Mouse (Mus musculus) left cerebral cortex, postnatal 10 days (tissue): Measurements from ENCODE around the gene Gm9837. TPM values are rescaled to one million over a fixed set of nuclear protein-coding genes. Genes with fewer than 3 reads are reported as not detected.
"Not testable (repeated sequence)": the region's sequence is repeated elsewhere in the genome, so short reads cannot be mapped to it uniquely, and the experiment has no call there.

ENCODE experiments used
- DNase-seq, 2 experiments: peaks; one replicate each; pipeline ENCODE4 v3.0.0; 2021 to 2022; ENCODE audit warnings: low spot score in 2 of 2, mixed read lengths in 1 of 2; ENCODE audit errors: extremely low spot score in 1 of 2
- intact Hi-C: fragments of 180-260 bp; cut with DNase I; formaldehyde crosslinking; loops from one replicate; pipeline ENCODE4 v1.15.1; 2025
- total RNA-seq, 2 experiments: library from RNA; stranded (reverse); gene quantifications; 2 replicates each; pipeline ENCODE4 v1.2.3; 2021

The Gm9837 gene
- total RNA-seq, 2 experiments from 2014 or later = not detected

DNA sequence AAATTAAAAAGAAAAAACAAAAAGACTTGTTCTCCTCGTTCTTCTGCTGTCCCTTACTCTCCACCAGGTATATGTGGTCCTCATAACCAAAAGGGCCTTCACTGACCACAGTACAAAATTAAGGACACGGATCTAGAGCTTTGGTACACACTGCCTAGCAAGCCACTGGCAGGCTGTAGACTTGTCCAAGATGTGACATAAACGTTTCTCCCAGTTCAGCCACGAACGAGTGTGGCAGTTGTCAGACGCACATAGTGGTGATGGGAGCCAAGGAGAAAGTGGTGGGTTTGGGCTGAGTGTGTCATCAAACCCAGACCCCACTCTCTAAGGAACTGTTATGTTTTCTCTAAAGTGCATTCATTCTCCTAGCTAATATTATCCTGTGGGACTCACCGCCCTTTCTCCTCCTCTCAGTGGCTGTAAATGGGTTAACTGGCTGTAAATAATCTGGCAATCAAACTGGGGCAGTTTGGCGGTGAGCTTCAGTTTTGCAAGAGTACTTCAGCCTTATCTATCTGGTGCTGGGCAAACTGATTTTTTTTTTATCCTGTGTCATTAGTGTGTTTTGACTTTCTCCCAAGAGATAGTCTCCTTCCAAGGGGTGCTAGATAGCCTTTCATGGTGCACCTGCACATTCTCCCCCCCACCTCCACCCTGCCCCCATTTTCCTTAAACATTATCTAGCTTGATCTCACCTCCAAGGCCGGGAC is 38.8 kb downstream of the Gm9837 start:
- intact Hi-C loops = no loop called here
- no peak for DNase-seq

DNA sequence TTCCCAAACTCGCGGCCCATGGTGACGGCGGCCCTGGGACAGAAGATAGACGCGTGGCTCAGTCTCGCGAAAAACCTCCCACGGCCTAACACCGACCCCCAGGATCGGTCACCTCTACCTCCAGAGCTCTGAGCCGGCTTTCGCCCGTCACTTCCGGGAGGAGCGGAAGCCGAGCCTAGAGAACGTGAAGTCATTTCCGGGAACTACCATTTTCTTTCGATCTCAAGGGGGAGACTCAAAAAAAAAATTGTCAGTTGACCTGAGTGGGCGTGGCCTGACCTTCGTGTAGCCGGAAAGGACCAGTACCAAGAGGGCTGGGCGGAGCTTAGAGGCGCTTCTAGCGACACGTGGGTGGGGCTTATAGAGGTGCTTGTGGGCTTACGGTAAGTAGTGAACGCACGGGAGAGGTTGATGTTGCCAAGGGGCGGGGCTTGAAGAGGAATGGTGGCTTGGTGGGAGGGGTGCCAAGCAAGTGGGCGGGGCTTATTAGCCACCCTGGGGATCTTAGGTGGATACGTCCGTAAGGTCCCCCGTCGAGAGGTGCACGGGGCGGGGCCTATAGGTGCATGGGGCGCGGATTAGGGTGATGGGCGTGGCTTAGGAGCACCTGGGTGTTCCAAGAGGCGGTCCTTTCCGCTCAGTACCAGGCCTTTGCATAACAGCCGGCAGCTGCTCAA is 39.5 kb downstream of the Gm9837 start, which contains the start of the genes Uqcrq and Gdf9:
TSS of gene Uqcrq (minus strand) at position 162 of the 677 bp plus-strand sequence.
TSS of gene Gdf9 (plus strand) at position 354 of the 677 bp plus-strand sequence.
- intact Hi-C loops = no loop called here
- DNase-seq = peak; percentile 99

DNA sequence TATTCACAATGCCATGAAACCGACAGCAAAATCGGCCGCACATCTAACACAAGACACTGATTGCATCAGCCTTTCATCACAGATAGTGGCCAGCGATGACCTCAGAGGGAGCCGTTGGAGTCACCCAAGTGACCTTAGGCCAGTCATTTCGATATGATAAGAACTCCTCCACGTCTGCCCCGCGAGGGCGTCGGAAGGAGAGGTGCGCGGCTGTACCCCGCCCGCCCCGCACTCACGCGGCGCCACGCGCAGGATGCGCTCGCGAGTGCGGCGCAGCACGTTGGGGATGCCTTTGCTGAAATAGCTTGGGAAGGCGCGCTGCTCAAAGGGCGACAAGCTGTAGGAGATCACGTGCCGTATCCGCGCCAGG is 40.0 kb downstream of the Gm9837 start:
- no peak for DNase-seq
- intact Hi-C loops = no loop called here

DNA sequence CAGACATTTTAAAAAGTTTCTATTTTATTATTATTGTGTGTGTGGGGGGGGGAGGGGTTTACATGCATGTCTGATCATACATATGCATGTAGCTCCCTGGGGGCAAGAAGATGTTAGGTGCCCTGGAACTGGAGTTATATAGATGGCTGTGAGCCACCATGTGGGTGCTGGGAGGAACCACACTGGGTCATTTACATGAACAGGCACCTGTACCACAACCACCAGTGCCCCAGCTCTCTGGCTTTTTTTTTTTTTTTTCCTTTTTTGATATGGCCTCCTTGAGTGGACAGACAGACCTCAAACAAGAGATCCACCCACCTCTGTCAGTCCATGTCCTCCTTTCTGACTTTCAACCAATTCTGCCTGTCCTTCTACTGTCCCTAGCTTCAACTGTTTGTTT is 41.1 kb downstream of the Gm9837 start:
- intact Hi-C loops = no loop called here
- DNase-seq = no peak

DNA sequence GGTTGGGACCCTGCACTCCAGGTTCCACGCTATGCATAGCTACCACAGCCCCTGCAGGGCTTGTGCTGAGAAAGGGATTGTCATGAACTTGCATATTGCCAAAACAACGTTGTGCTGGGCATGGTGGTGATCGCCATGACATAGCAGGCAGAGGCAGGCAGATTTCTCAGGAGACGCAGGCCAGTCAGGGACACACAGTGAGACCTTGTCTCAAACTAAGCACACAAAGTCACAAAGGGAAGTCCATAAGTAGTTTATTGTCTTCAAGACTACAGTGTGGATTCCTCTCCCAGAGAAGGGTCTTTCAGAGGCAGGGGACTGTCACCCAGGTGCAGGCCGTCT is 41.6 kb downstream of the Gm9837 start:
- intact Hi-C loops = no loop called here
- DNase-seq = no peak

DNA sequence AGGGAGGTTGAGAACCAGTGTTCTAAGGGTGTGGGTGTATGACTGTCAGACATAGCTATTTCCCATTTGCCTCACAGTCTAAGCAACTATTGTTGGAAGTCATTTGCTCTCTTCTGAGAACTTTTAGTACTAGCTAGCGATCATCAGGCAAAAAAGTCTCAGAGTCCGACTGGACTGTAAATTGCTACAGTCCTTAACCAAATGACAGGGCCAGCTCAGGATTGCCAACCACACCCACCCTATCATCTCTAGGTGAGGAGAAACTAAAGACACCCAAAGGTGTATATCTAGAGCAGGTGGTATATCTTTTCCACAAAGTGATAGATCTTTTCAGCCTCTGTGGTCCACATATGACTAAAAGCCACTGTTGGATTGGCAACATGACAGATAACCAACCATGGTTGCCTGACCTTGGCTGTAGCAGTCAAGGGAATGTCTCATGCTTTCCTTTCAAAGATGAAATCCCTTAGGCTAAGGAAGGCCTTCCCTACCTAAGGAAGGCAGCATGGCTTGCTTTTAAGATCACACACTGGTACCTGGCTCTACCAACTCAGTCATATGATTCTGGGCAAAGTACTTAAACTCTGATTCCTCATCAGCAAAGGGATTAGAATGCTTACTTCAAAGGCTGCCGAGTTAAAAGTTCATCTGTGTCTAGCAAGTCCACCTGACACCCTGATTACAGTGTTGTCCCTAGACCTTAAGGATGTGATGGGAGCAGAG is 42.1 kb downstream of the Gm9837 start:
- intact Hi-C loops = no loop called here
- DNase-seq = no peak

DNA sequence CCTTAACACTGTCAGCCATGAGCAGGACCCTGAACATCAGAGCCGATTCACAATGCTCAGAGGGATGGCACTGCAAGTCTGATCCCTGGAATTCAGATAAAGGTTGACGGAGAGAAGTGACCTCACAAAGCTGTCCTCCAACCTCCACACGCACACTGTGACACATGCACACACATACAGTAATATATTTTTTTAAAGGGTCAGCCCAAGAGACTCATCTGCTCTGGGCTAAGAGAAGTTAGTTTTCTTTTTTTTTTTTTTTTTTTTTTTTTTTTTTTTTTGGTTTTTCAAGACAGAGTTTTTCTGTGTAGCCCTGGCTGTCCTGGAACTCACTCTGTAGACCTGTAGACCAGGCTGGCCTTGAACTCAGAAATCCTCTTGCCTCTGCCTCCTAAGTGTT is 43.4 kb downstream of the Gm9837 start:
- intact Hi-C loops, DNase-seq: not testable (repeated sequence)

DNA sequence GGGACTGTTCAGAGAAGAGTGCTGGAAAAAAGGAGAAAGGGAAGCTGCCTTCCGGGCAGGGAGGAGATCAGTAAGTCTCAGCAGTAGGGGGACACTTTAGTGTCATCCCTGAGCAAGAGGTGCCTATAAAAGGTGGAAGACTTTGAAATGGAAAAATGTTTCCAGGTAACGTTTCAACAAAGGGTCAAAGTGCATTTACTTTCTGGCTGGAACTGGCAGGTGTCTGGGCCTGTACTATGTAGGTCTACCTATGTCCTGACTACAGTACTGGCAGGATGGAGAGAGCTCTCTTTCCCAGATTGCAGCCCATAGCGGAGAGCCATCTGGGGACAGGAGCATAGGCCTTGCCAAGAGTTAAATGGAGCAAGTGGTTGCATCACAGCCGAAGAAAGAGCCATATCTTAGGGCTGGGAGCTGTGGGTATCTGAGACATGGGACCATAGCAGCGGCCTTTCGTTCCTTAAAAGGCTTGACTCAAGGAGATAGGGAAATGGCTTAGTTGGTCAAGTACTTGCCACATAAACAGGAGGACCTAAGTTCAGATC is 44.5 kb downstream of the Gm9837 start:
- no peak for DNase-seq
- intact Hi-C loops = no loop called here

DNA sequence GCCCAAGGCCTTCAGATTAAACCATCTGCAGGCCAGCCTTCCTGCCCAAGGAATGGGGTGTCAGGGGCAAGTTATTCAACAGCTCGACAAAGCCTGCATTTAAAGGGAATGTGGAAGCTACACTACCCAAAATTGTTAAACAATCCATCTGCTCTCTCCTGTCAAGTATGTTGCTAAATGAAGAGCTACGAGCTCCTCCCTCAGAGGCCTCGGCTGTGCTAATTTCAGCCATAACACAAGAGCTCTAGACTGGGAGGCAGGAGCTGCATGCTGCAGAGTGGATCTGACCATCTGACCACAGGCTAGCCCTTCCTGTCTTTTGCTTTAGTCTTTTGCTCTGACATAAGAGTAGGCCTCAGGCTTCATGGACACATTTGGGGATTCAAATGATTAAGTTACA is 45.0 kb downstream of the Gm9837 start:
- intact Hi-C loops = no loop called here
- DNase-seq = peak in 1 of 2 experiments; percentile 39

DNA sequence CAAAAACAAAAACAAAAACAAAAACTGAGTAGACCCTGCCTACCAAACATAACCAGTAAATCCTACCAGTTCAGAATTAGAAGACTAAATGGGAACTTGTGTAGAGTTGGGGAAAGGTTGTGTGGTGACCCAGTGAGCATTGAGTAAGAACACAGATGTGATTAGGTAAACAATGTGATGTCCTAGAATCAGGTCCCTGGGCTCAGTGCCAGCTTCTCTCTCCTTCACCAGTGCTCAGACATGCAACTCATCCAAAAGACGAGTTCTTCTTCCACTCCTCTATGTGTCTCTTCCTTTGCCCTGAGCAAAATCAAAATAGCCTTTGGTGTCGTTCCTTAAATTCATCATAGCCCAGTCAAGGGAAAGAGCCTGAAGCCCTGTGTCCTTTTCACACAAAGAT is 45.5 kb downstream of the Gm9837 start:
- intact Hi-C loops = no loop called here

DNA sequence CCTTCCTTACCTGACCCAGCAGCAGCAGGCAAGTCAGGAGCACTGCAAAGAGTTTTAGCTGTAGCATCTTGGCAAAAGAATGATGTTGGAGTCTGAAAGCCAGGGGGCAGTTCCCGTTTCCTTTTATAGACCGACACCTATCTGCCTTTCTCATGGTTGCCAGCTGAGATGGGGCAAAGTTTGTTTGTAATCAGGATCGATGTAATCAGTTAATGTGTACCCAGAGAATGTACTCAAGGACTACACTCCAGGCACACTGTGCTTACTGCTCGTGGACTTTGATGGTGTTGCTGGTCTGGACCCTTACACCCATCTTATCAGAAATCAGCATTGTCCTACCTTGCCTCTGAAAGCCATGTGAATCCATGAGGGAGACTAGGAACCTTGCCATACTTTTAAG is 47.2 kb downstream of the Gm9837 start, which contains the start of gene Leap2:
TSS of gene Leap2 (minus strand) at position 135 of the 400 bp plus-strand sequence.
- intact Hi-C loops = no loop called here
- no peak for DNase-seq

More for the DNA sequence above, 45.5 kb downstream of the Gm9837 start:
- DNase-seq = peak in 1 of 2 experiments; percentile 57

Other genes with a start within 250 kb of the Gm9837 start
- 100 to 1,000 TPM; 188 to 192 TPM for gene Hspa4, start 170.0 kb downstream of the Gm9837 start, total RNA-seq
- 10 to 100 TPM in 1 of 2 experiments, 1 to 10 TPM in 1; 8.4 to 11.1 TPM for gene Zcchc10, start 145.8 kb downstream of the Gm9837 start, total RNA-seq
- gene Aff4, start 119.6 kb downstream of the Gm9837 start, total RNA-seq = 100 to 1,000 TPM; 172 to 173 TPM
- not detected for gene Leap2, start 47.3 kb downstream of the Gm9837 start, total RNA-seq
- gene Uqcrq, start 39.6 kb downstream of the Gm9837 start, total RNA-seq = 100 to 1,000 TPM; 560 to 578 TPM
- gene Gdf9, start 39.5 kb downstream of the Gm9837 start, total RNA-seq = 1 to 10 TPM in 1 of 2 experiments, under 1 TPM in 1; 0.58 to 1.5 TPM
- not detected for gene Gm10447, start 13.4 kb downstream of the Gm9837 start, total RNA-seq
- 1 to 10 TPM; 3.4 to 4.5 TPM for gene Shroom1, start 13.3 kb downstream of the Gm9837 start, total RNA-seq
- gene Gm9945, start 9.7 kb upstream of the Gm9837 start, total RNA-seq = 1 to 10 TPM; 1.1 to 2.1 TPM
- 10 to 100 TPM; 43.8 to 50.1 TPM for gene Sowaha, start 9.8 kb upstream of the Gm9837 start, total RNA-seq
- 100 to 1,000 TPM; 111 to 124 TPM for gene Sept8, start 48.8 kb upstream of the Gm9837 start, total RNA-seq
- 100 to 1,000 TPM; 164 to 169 TPM for gene Kif3a, start 96.9 kb upstream of the Gm9837 start, total RNA-seq
- gene Il4, start 148.2 kb upstream of the Gm9837 start, total RNA-seq = not detected
- not detected for gene Il13, start 164.2 kb upstream of the Gm9837 start, total RNA-seq
- gene Rad50, start 236.8 kb upstream of the Gm9837 start, total RNA-seq = 1 to 10 TPM; 9.4 to 9.7 TPM